Comparison of ENCODE assay signal across 24 mouse cellular contexts in genomic region chr19:9050294-9051229, GRCm38 (mm10). TPM values are rescaled to one million over a fixed set of nuclear protein-coding genes. Genes with fewer than 3 reads are reported as not detected.
A peak's percentile ranks its signal among the peaks of the same experiment; 100 is the strongest.
DNase-seq lines count a peak whose midpoint lies in the region; ATAC-seq and TF ChIP-seq lines count a peak whose summit lies in the region.
"Had no signal": no experiment of that assay in that cellular context is flagged by ENCODE, and none has a peak within 500 bp of the region (broad histone marks: within the 10 kb centered on the region; RNA-seq: fewer than 3 reads in every experiment).

No protein-coding gene starts in this region.

- H3K9ac ChIP-seq in liver, embryonic 14.5 days (replicated peaks), result peak overlapping the region; percentile 44
- H3K9ac ChIP-seq in forebrain, embryonic 15.5 days (replicated peaks), result no peak overlapping the region
- H3K9ac ChIP-seq in hindbrain, embryonic 11.5 days (ENCODE audit: low read depth, low read length), result no peak overlapping the region
- H3K9ac ChIP-seq: embryonic facial prominence, embryonic 15.5 days; forebrain, embryonic 12.5 days; hindbrain, embryonic 14.5 days had no signal

- peaks cover 51% of the 10 kb centered on the region for H3K4me1 ChIP-seq in megakaryocyte, embryonic 14.5 days
- H3K4me1 ChIP-seq in liver, embryonic 14.5 days (replicated peaks; ENCODE audit: control insufficient read depth in 2 of 2, insufficient read depth in 2 of 2, low read length in 1 of 2), result peaks cover 19 to 36% of the 10 kb centered on the region in 2 experiments
- no peaks in the 10 kb centered on the region for H3K4me1 ChIP-seq in forebrain, embryonic 15.5 days
- H3K4me1 ChIP-seq in hindbrain, embryonic 11.5 days (replicated peaks; ENCODE audit: control insufficient read depth, insufficient read depth, low read length), result no peaks in the 10 kb centered on the region
- H3K4me1 ChIP-seq: forebrain, embryonic 12.5 days had no signal

- H3K9me3 ChIP-seq in megakaryocyte, embryonic 14.5 days, result peaks cover 8% of the 10 kb centered on the region
- H3K9me3 ChIP-seq in liver, embryonic 14.5 days (ENCODE audit: control insufficient read depth, low read length), result peaks cover 4% of the 10 kb centered on the region
- H3K9me3 ChIP-seq in forebrain, embryonic 15.5 days, result no peaks in the 10 kb centered on the region
- H3K9me3 ChIP-seq in hindbrain, embryonic 11.5 days (ENCODE audit: control insufficient read depth, low read length), result no peaks in the 10 kb centered on the region
- H3K9me3 ChIP-seq: embryonic facial prominence, embryonic 15.5 days; forebrain, embryonic 12.5 days; limb, embryonic 10.5 days had no signal

- H3K36me3 ChIP-seq in megakaryocyte, embryonic 14.5 days (replicated peaks; ENCODE audit: low read length), result peaks cover 11% of the 10 kb centered on the region
- no peaks in the 10 kb centered on the region for H3K36me3 ChIP-seq in liver, embryonic 14.5 days (replicated peaks; ENCODE audit: control insufficient read depth, insufficient read depth, low read depth)
- H3K36me3 ChIP-seq in forebrain, embryonic 15.5 days, result no peaks in the 10 kb centered on the region
- H3K36me3 ChIP-seq in hindbrain, embryonic 11.5 days (ENCODE audit: control insufficient read depth, insufficient read depth, low read length), result no peaks in the 10 kb centered on the region
- H3K36me3 ChIP-seq: embryonic facial prominence, embryonic 15.5 days; forebrain, embryonic 12.5 days; limb, embryonic 10.5 days had no signal

- peak overlapping the region; percentile 65 for H3K4me3 ChIP-seq in megakaryocyte, embryonic 14.5 days (replicated peaks)
- no peak overlapping the region for H3K4me3 ChIP-seq in liver, embryonic 14.5 days (ENCODE audit: insufficient read depth in 1 of 2, low read depth in 2 of 2, low read length in 2 of 2)
- H3K4me3 ChIP-seq in forebrain, embryonic 15.5 days, result no peak overlapping the region
- H3K4me3 ChIP-seq in hindbrain, embryonic 11.5 days (ENCODE audit: low read depth, low read length), result no peak overlapping the region
- H3K4me3 ChIP-seq: embryonic facial prominence, embryonic 15.5 days; forebrain, embryonic 12.5 days; layer of hippocampus, adult 2 months; limb, embryonic 10.5 days; myocyte had no signal

- peak; percentile 79 for TF ChIP-seq EP300 in liver, embryonic 14.5 days (IDR thresholded peaks at IDR 0.05; ENCODE audit: low read depth)

- TF ChIP-seq CTCF in liver, embryonic 14.5 days (IDR thresholded peaks at IDR 0.05; ENCODE audit: low read depth), result no peak

- no peaks in the 10 kb centered on the region for H3K27me3 ChIP-seq in megakaryocyte, embryonic 14.5 days (replicated peaks)
- H3K27me3 ChIP-seq in liver, embryonic 14.5 days (ENCODE audit: control insufficient read depth, insufficient read depth, low read length), result no peaks in the 10 kb centered on the region
- H3K27me3 ChIP-seq in forebrain, embryonic 15.5 days, result no peaks in the 10 kb centered on the region
- H3K27me3 ChIP-seq in hindbrain, embryonic 11.5 days (ENCODE audit: control insufficient read depth, insufficient read depth, low read length), result no peaks in the 10 kb centered on the region
- H3K27me3 ChIP-seq: embryonic facial prominence, embryonic 15.5 days; forebrain, embryonic 12.5 days had no signal

- ATAC-seq in megakaryocyte, adult 5-6 weeks (ENCODE audit: poor library complexity, severe bottlenecking), result no peak
- peak; percentile 16; the same call in 1 of the 2 replicates for ATAC-seq in common myeloid progenitor, adult 5-6 weeks (replicated peaks; ENCODE audit: low read depth, poor library complexity, severe bottlenecking)
- peak; percentile 87 for ATAC-seq in liver, embryonic 14.5 days (ENCODE audit: insufficient read depth)
- no peak for ATAC-seq in forebrain, embryonic 15.5 days (replicated peaks)
- ATAC-seq in hindbrain, embryonic 11.5 days (ENCODE audit: low FRiP score), result no peak
- ATAC-seq: intestine, embryonic 16.5 days had no signal

- peak overlapping the region; percentile 45 for H3K4me2 ChIP-seq in liver, embryonic 14.5 days (ENCODE audit: low read depth)
- H3K4me2 ChIP-seq in forebrain, embryonic 15.5 days (replicated peaks), result no peak overlapping the region
- H3K4me2 ChIP-seq in hindbrain, embryonic 11.5 days (replicated peaks; ENCODE audit: low read depth, low read length), result no peak overlapping the region
- H3K4me2 ChIP-seq: embryonic facial prominence, embryonic 15.5 days; forebrain, embryonic 12.5 days; hindbrain, embryonic 14.5 days had no signal

- 22% methylated on average over 9 of the region's 9 CpGs for WGBS in liver, embryonic 14.5 days (ENCODE audit: insufficient replicate concordance)
- WGBS in forebrain, embryonic 15.5 days, result 84% methylated on average over 9 of the region's 9 CpGs
- WGBS in hindbrain, embryonic 11.5 days, result 77% methylated on average over 9 of the region's 9 CpGs

- peak; percentile 56 to 65 (median 59) for DNase-seq in liver, embryonic 14.5 days (ENCODE audit: low read depth in 3 of 3, low spot score in 3 of 3)
- DNase-seq in spleen, adult 12 weeks (ENCODE audit: low spot score), result no peak
- no peak for DNase-seq in hindbrain, embryonic 11.5 days (ENCODE audit: low spot score)
- DNase-seq: cerebellum, adult 11 months; lung, adult 2 months; lung, postnatal 4 days; midbrain, embryonic 14.5 days; thymus, postnatal 36 days had no signal

- peak overlapping the region; percentile 73 for H3K27ac ChIP-seq in liver, embryonic 14.5 days
- no peak overlapping the region for H3K27ac ChIP-seq in forebrain, embryonic 15.5 days (replicated peaks)
- no peak overlapping the region for H3K27ac ChIP-seq in hindbrain, embryonic 11.5 days (ENCODE audit: low read depth, low read length)
- H3K27ac ChIP-seq: embryonic facial prominence, embryonic 15.5 days; forebrain, embryonic 12.5 days; hindbrain, embryonic 14.5 days; kidney, postnatal 0 days; layer of hippocampus, adult 2 months; limb, embryonic 10.5 days had no signal

RNA-seq across cellular contexts. Expression of gene Scgb1a1, which starts 37.2 kb away (rescaled TPM):
- not detected in 2 replicates for polyA plus RNA-seq in megakaryocyte, embryonic 14.5 days (2012; ENCODE audit: insufficient read depth, low replicate concordance)
- 0.82 and 1.5 TPM in 2 replicates for total RNA-seq in megakaryocyte, adult 5-6 weeks (2015)
- 1.6 TPM in 1 of 2 replicates, not detected in the other for total RNA-seq in megakaryocyte, adult 5-6 weeks (2017)
- total RNA-seq in common myeloid progenitor, adult 5-6 weeks (2017), result not detected in 2 replicates
- not detected in 2 replicates for polyA plus RNA-seq in liver, embryonic 14.5 days (2012; rRNA removed)
- not detected in 2 replicates for polyA plus RNA-seq in liver, embryonic 14.5 days (2014; fragmentation: Nextera tagmentation; extraction: Ambion mirVana)
- polyA plus RNA-seq in forebrain, embryonic 15.5 days (2015; fragmentation: Nextera tagmentation; extraction: Ambion mirVana), result not detected in 2 replicates
- polyA plus RNA-seq in hindbrain, embryonic 11.5 days (2014; fragmentation: Nextera tagmentation; extraction: Ambion mirVana), result not detected in 2 replicates
- total RNA-seq: layer of hippocampus, adult 2 months; left cerebral cortex, adult 18-20 months; neutrophil, adult 5-6 weeks had no signal
- polyA plus RNA-seq: C2C12; cortical plate, adult 2 months; forebrain, embryonic 12.5 days; hindbrain, embryonic 14.5 days; intestine, embryonic 16.5 days; kidney, postnatal 0 days; limb, embryonic 10.5 days; midbrain, embryonic 14.5 days; myocyte had no signal

Comparison
In these comparisons a context has a peak if more than half of its experiments do, and no peak if none do; other contexts are left out.
1. ATAC-seq: peak in common myeloid progenitor, adult 5-6 weeks (single experiment) and liver, embryonic 14.5 days (single experiment); none in megakaryocyte, adult 5-6 weeks (single experiment), forebrain, embryonic 15.5 days (single experiment) and hindbrain, embryonic 11.5 days (single experiment).
2. DNase-seq: peak in liver, embryonic 14.5 days (3 of 3); none in spleen, adult 12 weeks (single experiment) and hindbrain, embryonic 11.5 days (single experiment).